Mouse (Mus musculus) spleen, postnatal 4 days (tissue): ENCODE data around the gene Pdgfa.

Experiments used
- DNase-seq, 2 experiments: peaks; one replicate each; pipeline ENCODE4 v3.0.0; 2022; ENCODE audit warnings: low spot score in 2 of 2

Pdgfa gene

DNA sequence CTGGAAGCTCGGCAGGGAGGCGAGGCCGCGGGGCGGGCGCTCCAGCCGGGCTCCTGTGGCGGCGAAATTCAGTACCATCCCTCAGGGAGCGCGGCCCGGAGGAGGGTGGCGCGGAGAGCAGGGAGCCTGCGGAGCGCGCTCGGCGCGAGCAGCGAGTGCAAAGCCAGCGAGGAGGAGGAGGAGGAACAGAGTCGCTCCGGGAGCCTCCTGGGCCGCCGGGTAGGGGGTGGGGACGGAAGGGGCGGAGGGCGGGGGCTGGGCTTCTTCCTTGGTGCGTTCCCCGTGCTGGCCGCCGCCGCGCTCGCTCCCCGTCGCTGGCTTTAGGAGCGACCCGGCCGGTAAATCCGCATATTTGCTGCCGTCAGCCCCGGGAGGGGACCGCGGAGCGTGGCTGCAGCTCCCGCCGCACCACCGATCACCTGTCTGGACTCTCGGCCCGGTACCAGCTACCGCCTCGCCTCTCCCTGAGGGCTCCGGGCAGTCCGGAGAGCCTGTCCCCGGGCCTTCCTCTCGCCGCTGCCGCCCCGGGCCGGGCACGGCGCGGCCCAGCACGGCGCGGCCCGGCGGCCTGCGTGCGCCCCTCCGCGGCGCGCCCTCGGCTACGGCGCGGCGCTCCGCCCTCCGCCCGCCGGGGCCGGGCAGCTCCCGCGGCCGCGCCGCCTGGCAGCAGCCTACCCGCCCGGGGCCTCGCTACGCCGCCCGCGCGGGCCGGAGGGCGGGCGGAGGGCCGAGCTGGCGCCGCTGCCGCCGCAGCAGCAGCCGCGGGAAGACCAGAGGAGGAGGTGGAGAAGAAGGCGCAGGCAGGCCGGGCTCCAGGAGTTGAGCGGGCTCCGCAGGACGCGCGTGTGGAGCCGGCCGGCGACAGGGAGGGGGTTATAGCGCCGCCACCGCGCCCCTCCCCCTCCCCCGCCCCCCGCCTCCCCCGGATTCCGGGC is 2.1 kb downstream of the Pdgfa start:
- peak; percentile 35 to 70 for DNase-seq

DNA sequence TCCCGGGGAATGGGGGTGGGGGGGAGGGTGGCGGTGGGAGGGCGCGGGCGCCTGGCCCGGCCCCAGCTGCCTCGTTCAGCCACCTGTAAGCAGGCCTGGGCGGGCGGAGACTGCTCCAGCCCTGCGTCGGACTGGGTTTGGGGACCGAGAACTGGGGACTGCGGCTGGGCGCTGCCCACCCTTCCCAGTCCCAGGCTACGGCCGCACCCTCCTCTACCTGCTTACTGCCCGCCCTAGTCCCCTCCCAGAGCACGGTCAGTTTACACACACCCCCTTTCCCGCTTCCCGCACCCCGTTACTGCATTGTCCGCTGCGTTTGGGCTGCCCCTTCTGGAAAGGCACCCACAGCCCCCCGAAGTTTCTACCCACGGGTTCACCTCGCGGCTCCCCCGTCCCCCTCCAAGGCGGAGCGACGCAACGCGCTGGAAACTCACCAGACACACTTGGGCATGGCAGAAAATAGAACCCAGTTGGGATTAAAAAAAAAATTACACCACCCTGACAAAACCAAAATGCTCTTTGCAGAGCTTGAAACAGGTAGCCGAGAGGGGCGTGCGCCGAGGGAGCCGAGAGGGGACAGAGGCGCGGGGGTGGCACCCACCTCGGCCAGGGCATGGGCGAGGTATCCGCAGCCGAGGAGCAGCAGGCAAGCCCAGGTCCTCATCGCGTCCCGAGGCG is 2.9 kb downstream of the Pdgfa start:
- DNase-seq = no peak

DNA sequence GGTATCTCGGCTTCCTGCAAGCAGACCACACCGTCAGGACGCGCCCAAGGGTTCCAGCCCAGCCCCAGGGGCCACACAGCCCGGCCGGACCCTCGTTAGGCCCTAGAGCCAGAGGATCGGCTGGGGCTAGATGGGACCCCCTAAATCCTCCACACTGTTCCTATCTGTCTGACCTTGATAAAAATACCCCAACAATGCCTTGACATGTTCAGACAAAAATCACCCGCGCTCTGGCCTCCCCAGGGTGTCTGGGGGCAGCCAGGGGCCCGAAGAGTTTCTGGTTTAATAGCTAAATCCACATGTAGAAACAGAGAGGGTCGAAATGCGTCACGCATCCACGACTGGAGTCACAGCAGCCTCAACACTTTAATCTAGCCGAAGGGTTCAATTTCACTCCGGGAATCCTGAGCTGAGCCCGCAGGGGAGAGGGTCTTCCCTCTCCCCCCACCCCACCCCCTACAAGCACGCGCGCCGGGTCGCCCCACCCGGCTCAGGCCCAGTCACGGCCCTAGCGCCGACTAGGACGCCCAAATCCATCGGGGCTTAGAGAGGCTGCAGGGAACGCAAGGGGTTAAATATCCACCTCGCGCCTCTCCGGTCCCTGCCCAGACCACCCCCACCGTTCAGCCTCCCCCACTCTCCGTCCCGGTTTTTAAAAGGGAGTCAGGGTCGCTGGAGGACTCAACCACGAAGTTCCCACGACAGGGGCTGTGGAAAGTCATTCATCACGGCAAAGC is 3.6 kb downstream of the Pdgfa start:
- DNase-seq = no peak

DNA sequence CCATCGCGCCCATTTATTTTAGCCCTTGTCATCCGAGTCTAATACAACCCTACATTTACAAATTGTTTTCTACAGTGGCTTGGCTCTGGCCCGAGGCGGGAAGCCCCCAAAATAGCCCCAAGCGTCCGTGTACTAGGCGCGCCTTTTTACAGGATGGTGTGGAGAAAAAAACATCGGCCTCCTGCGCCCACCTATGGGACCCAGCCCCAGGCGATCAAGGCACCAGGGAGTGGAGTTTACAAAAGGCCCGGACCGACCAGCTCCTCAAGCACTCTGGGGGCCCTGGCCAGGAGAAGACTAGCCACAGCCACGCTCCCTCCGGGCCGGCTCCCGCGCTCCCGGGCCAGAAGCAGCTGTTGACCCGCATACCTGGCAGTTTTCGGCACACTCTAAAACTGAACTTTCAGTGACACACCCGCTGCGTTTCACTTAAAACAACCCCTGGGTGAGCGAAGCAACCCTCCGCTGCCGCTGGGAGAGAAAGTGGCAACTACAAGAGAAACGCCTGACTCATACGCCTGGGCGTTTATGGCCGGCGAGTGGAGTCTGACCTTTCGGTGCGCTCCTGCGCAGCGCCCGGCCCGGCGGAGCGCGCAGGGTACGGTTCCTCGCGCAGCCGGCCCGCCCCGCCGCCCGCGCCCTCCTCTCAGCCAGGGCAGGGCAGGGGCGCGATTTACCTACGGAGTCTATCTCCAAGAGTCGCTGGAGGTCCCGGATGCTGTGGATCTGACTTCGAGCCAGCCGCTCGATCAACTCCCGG is 4.4 kb downstream of the Pdgfa start:
- no peak for DNase-seq

DNA sequence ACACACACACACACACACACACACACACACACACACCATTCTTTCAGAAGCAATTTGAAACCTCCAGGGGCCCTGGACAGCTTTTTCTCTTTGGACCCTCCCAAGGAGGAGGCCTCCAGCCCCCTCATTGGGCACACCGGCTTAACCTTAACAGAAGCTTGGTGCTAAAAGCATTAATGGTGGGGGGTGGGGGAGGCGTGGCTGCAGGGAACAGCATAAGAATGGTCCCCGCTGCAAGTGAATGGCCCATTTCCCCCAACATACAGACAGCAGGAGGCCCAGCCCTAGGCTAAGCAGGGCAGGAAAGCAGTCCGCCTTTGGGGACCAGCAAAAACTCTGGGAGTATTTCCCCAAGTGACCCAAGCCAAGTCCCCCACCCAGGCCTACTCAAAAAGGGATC is 5.4 kb downstream of the Pdgfa start:
- no peak for DNase-seq

DNA sequence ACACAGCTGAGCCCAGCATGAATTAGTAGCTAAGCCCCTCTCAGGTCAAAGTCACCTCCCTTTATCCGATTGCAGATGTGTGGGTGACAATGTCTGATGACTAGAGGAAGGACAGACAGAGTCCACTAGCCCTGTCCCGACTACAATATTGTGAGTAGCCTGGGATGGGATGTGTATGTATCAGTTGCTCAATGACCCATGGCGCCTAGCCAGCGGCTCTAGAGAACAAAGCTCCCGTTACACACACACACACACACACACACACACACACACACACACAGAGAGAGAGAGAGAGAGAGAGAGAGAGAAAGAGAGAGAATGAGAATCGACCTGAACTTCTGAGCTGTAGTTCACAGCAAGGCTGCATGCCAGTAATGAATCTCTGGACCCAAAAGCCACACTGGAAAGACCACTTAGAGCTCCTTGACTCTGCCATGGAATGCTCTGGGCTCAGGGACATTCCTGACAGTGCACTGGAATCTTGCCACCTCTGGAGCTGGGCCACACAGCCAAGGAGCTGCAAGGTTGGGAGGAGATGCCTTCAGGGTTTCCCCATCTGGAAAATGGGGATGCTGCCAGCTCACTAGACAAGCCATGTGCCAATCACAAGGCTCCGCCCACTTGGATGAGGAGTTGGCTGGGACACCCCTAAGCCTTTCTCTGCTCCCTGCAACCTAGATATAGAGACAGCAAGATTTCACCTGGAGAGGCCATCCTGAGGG is 6.3 kb downstream of the Pdgfa start:
- DNase-seq = no peak

DNA sequence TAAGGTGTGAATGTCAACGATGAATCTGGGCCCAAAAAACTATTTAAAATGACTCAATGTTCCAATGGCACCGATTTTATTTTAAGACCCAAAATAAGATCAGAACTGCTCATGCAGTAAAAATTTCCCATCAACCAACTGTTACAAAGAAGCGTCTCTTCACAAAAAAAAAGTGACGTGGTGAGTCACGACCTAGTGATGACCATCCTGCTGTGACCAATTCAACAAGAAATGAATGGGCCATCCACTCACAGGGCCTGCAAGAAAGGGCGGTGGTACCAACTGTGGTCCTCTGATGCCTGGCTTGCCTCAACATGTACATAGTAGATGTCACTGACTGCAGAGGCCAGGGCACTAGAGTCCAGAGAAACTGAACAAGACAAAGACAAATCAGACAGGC is 7.6 kb downstream of the Pdgfa start:
- DNase-seq = no peak

DNA sequence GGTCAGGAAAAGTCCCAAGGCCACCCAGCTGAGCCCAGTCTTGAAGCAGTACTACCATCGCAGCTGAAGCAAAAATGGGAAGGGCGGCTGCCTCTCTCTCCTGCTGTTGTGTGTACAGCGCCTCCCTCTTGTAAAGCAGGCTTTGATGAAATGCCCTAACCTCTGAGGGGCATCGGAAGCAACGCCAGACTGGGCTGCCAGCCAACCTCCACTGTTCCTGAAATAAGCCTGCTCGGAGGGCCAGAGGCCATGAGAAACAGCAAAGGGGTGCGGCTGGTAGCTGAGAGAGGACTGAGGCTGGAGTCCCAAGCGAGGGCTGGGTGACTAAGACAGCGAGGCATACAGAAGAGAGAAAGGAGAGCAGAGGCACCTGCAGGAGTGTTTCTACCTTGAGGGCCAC is 8.4 kb downstream of the Pdgfa start:
- DNase-seq = no peak

DNA sequence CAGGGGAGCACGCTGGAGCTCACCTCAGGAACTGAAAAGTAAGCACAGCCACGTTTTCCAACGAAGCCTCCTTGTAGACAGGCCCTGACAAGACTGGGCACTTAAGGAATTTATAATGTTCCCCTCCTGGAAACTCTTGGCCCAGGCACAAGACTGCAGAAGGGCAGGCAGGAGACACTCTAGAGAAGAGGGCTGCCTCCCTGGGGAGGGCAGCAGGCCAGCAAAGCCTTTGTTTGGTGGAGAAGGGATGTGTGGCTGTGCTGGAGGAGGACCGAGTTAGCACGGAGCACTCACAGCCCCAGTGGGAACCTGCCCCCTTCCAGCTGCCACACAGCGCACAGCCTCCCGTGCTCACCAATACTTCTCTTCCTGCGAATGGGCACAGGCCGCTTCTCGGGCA is 9.2 kb downstream of the Pdgfa start:
- no peak for DNase-seq

DNA sequence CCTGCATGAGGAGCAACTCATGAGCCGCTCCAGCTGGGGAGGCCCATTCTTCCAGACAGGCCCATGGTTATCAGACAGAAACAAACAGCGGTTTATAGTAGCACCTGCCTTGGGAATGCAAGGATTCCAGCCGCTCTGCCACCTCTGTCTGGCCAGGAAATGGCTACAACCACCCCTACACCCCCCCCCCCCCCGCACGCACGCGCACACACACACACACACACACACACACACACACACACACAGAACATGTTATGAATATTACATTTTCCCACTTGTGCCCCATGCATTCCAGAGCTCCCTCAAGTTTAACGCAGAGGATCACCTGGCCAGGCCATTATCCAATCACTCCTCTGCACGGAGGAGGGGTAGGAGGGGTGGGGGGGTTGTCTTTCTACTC is 15.2 kb downstream of the Pdgfa start:
- no peak for DNase-seq

DNA sequence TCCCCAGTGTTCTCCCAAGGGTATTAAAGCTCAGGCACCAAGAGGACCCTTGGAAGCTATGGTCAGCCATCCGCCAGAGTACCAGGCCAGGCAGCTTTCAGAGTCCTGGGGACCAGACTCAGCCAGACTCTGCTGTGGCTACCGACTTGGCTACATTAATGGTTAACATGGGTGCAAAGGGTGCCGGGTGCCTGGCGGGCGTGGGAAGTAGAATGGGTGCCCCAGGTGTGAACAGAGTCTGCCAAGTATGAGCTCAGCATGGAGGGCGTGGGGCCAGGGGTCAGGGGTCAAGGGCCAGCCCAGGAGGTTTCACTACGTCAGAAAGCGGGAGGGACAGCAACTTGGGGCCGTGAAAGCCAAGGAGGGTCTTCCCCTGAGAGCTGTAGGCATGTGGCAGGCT is 16.6 kb downstream of the Pdgfa start:
- no peak for DNase-seq

DNA sequence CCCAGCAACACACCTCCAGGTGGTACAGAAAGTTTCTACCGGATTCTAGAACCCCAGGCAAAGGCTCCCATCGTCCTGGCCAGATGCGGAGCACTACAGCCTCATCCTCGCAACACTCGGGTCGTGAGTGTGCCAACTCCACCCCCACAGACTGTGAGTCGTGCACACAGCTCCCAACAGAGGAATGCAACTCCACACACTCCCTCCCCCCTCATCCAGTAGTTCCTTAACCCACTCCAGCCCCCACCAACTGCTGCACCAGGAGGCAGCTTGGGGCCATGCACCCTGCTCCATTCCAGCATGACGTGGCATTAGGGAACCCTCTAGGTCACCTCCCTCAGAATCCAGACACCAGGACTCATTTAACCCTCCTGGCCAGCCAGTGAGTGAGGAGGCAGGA is 17.3 kb downstream of the Pdgfa start:
- no peak for DNase-seq

DNA sequence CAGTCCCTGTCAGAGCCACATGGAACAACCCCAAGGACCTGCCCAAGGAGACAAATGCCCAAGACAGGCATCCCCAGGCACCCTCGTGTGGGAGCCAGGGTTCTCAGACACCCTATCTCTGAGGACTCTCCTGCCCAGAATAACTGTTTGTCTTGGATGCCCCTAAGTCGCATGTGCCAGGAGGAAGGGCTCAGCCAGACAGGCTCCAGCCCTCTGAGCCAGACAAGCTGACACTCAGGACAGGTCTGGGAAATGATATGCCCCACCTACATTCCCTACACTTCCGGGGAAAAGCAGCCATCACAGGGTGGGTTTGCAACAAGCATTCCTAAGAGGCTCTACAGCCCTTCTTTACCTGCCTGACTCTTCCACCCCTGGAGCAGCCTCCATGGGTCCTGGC is 19.4 kb downstream of the Pdgfa start:
- DNase-seq = no peak

DNA sequence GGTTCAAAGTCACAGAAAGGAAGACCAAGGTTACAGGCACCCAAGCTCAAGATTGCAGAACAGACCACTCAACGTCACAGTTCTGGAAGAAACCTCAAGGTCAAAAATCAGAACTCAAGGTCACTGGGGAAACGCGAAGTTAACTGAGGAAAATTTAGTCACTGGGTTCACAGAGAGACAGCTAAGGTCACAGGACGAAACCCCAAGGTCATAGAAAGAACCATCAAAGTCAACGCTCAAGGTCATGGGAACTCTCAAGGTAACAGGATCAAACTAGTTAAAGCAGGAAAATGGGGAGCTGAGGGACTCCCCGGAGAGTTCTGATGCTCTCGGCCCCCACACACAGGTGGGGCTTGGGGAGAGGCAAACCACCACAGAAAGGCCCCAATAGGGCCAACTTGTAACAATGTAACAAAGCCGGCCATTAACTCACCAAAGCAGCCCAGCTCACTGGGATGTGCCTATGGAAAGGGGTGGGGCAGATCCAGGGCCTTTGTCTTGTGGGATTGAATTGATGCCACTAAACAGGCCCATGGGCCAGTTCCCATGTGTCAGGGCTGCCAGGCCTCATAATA is 22.2 kb downstream of the Pdgfa start:
- no peak for DNase-seq

DNA sequence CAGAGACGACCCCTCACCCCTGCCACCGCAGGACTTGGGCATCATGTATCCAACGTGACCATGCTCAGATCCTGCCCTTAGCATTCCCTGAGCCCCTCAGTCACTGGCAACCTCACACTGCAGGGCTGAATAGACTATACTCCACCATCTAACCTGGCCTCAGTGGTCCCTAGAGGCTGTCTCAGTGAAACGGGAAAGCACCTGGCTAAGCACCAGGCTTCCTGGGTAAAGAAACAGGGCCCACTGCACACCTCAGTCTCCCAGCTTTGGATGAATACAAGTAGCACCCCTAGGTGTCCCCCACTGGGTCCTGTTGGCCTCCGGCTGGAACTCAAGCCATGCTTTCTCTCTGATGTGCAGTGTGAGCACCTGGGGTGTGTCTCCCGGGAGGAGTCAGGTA is 23.7 kb downstream of the Pdgfa start:
- DNase-seq = no peak

DNA sequence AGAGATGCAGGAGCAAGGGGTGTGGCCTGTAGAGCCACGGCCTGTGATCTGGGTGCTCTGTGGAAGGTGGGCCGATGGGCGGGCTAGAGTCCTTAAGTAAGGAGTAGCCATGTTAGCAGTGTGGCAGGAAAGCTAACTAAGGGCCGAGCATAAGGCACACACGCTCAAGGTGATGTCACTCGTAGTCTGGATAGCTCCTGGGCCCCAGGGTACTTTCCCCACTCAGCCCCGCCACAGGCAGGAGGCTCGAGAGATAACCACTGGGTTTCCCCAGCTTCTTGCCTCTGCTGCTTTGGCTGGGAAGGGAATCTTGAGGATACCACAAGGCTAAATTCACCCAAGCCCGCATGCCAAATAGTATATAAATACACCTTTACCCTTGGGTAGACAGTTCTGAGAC is 25.8 kb downstream of the Pdgfa start:
- no peak for DNase-seq

DNA sequence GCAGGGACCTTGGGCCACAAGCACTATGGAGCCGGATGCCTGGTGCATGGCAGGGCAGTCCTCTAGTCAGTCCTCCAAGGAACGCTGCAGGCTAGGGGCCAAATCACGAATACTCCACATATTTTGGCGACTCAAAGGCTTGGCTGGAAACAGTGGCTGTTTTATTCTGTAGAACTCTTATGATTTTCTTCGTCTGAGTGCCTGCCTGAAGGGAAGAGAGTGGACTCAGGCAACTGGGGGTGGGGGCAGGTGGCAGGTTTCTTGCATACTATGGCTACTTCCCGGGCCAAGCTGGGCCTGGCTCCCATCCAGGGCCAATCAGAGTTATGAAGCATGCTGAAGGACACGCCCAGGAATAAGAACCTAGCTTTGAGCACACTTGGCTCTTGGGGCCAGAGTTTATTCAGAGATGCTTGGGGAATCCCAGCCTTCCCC is 27.1 kb downstream of the Pdgfa start:
- DNase-seq = no peak

DNA sequence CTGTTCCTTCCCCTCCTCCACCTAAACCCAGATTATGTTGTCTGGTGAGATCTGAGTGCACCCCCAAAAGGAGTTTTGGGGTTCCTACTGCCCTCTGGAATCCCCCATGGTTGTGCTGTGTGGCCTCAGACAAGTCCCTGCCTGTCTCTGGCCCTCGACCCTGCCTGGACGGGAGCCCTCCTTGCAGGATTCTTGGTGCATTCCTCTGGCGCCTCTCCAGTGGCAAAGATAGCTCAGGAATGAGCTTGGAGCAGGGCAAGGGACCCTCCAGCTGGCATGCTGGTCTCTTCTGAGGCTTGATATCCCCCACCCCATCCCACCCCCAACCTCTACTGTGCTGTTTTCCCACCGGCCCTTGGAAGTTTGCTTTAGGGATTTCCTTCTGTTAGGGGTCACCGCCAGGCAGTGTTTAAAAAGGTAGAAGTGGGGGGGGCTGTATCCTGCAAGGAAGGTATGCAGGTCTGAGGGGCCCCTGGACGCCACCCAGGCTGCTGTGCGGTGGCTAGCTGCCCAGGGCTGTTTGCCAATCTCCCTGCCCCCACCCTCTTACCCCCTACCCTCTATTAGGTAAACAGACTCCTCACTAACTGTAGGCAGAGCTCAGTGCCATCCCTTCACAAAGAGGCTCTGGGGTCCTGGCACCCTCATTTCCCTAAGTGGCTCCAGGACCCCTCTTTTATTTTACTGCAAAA is 31.0 kb downstream of the Pdgfa start:
- no peak for DNase-seq

DNA sequence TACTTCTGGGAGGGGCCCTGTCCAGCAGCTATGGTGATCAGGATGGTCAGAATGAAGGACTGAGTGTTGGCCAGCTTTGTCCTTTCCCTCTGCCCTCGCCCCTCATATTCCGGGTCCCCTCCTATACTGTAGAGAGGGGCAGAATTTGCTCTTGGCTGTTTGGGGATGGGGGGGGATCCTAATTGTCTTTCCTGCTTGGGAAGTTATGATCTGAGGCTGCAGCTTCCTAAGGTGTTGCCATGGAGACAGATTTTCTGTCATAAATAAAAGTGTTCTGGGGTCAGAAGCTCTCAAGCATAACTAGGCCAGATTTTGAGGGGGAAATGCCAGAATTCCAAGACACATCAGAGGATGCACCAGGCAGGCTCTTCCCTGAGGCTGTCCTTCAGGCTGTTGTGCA is 31.6 kb downstream of the Pdgfa start:
- no peak for DNase-seq

DNA sequence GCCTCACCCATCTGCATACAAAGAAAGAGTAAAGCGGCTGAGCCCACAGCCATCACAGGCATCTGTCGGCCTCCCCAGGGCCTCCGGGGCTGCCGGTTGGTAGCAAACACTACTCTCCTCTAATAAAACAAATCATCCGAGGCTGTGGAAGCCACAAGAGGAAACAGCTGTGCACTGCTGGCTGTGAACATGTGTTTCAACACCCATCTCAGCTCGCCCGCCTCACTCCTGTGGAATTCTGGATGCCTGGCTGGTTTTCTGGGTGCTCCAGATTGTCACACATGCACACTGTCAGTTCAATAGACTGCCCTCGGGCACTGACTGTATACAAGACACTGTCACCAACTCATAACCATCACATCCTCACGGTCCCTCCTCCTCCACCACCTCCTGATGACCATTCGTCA is 40.7 kb downstream of the Pdgfa start:
- DNase-seq = no peak
